Mouse (Mus musculus): ENCODE measurements at regions not wholly inside any gene's neighbourhood (a gene's known extent, or its start where the extent isn't known, plus 50 kb on each side); places are given as distances from the start of the nearest gene placed in this dataset.

GRCm38 (mm10) chr10:92625781-92626180 lies 96.4 kb downstream of the Nedd1 start:
- no peak for DNase-seq (ENCODE audit: low spot score)

GRCm38 (mm10) chr10:92615684-92616379 lies 106.4 kb downstream of the Nedd1 start:
- DNase-seq (ENCODE audit: low spot score): no peak

GRCm38 (mm10) chr10:92614341-92614740 lies 107.9 kb downstream of the Nedd1 start:
- DNase-seq (ENCODE audit: low spot score): no peak

GRCm38 (mm10) chr10:92611060-92611459 lies 111.2 kb downstream of the Nedd1 start:
- no peak for DNase-seq (ENCODE audit: low spot score)

GRCm38 (mm10) chr10:92606761-92607160 lies 115.5 kb downstream of the Nedd1 start:
- no peak for DNase-seq (ENCODE audit: low spot score)

- DNase-seq (ENCODE audit: low spot score): no peak
Measured at GRCm38 (mm10) chr10:92605646-92606045, 116.6 kb downstream of the Nedd1 start.

GRCm38 (mm10) chr10:92600116-92600515 lies 122.1 kb downstream of the Nedd1 start:
- no peak for DNase-seq (ENCODE audit: low spot score)

GRCm38 (mm10) chr10:92595496-92596355 lies 126.5 kb downstream of the Nedd1 start:
- no peak for DNase-seq (ENCODE audit: low spot score)

GRCm38 (mm10) chr10:92593947-92594460 lies 128.2 kb downstream of the Nedd1 start:
- no peak for DNase-seq (ENCODE audit: low spot score)

- no peak for DNase-seq (ENCODE audit: low spot score)
Measured at GRCm38 (mm10) chr10:92578872-92579271, 143.3 kb downstream of the Nedd1 start.

GRCm38 (mm10) chr10:92570496-92570895 lies 151.7 kb downstream of the Nedd1 start:
- DNase-seq (ENCODE audit: low spot score): no peak

- no peak for DNase-seq (ENCODE audit: low spot score)
Measured at GRCm38 (mm10) chr10:92557463-92557862, 164.8 kb downstream of the Nedd1 start.

- DNase-seq (ENCODE audit: low spot score): no peak
Measured at GRCm38 (mm10) chr10:92556526-92557422, 165.4 kb downstream of the Nedd1 start.

- DNase-seq (ENCODE audit: low spot score): no peak
Measured at GRCm38 (mm10) chr10:92555727-92556525, 166.3 kb downstream of the Nedd1 start.

GRCm38 (mm10) chr10:92553966-92554365 lies 168.3 kb downstream of the Nedd1 start:
- no peak for DNase-seq (ENCODE audit: low spot score)

- DNase-seq (ENCODE audit: low spot score): no peak
Measured at GRCm38 (mm10) chr10:92548875-92549586, 173.2 kb downstream of the Nedd1 start.

- DNase-seq (ENCODE audit: low spot score): no peak
Measured at GRCm38 (mm10) chr10:92538433-92538832, 183.8 kb downstream of the Nedd1 start.

- DNase-seq (ENCODE audit: low spot score): no peak
Measured at GRCm38 (mm10) chr10:92516886-92517285, 205.3 kb downstream of the Nedd1 start.

GRCm38 (mm10) chr10:92511769-92512168 lies 210.5 kb downstream of the Nedd1 start:
- no peak for DNase-seq (ENCODE audit: low spot score)

- no peak for DNase-seq (ENCODE audit: low spot score)
Measured at GRCm38 (mm10) chr10:92510677-92511076, 211.5 kb downstream of the Nedd1 start.
